Mouse (Mus musculus) heart, embryonic 13.5 days (tissue): ENCODE results near the gene Spata25. TPM values are rescaled to one million over a fixed set of nuclear protein-coding genes. Genes with fewer than 3 reads are reported as not detected.
A peak's percentile ranks its signal among the peaks of the same experiment; 100 is the strongest.

Experiments used
- ATAC-seq: fragments of 200-750 bp; cut with Nextera tagmentation; 2 replicates; pipeline ENCODE4 v1.8.0; 2017; ENCODE audit warnings: moderate TSS enrichment; ENCODE audit not compliant: insufficient number of reproducible peaks, low FRiP score, low TSS enrichment; ENCODE audit errors: extremely low read depth
- H3K27ac ChIP-seq: fragments of 300-500 bp; sonication (generic); replicated peaks from 2 replicates; pipeline ENCODE4 v1.5.1; 2015; ENCODE audit warnings: moderate library complexity, mild to moderate bottlenecking, inconsistent platforms
- H3K27me3 ChIP-seq: fragments of 300-500 bp; sonication (generic); replicated peaks from 2 replicates; pipeline ENCODE4 v1.6.1; 2015; ENCODE audit warnings: mild to moderate bottlenecking, inconsistent platforms
- H3K36me3 ChIP-seq: fragments of 300-500 bp; sonication (generic); 2 replicates; pipeline ENCODE4 v1.6.1; 2015; ENCODE audit warnings: mild to moderate bottlenecking, inconsistent platforms
- H3K4me1 ChIP-seq: fragments of 300-500 bp; sonication (generic); 2 replicates; pipeline ENCODE4 v1.6.1; 2015; ENCODE audit warnings: inconsistent platforms
- H3K4me2 ChIP-seq: fragments of 300-500 bp; sonication (generic); 2 replicates; pipeline ENCODE4 v1.6.1; 2015; ENCODE audit warnings: inconsistent platforms, mild to moderate bottlenecking, moderate library complexity
- H3K4me3 ChIP-seq: fragments of 300-500 bp; sonication (generic); 2 replicates; pipeline ENCODE4 v1.5.1; 2015; ENCODE audit warnings: moderate library complexity, mild to moderate bottlenecking, inconsistent platforms
- H3K9ac ChIP-seq: fragments of 300-500 bp; sonication (generic); 2 replicates; pipeline ENCODE4 v1.6.1; 2015; ENCODE audit warnings: inconsistent platforms, mild to moderate bottlenecking, moderate library complexity
- H3K9me3 ChIP-seq: fragments of 300-500 bp; sonication (generic); 2 replicates; pipeline ENCODE4 v1.6.1; 2016; ENCODE audit warnings: inconsistent platforms
- WGBS: fragments of 180-500 bp; shearing (Covaris S2); methylation state at CpG from one replicate; pipeline ENCODE4 v1.1.7; 2015; ENCODE audit warnings: mixed read lengths; 5-methylcytosine and 5-hydroxymethylcytosine counted together
- polyA plus RNA-seq: library from polyadenylated mRNA; unstranded; fragments of >200 nt; fragmentation: Nextera tagmentation; extraction: Ambion mirVana; gene quantifications from 2 replicates; pipeline ENCODE4 v1.2.1, GENCODE M21; 2015

Spata25 gene
- polyA plus RNA-seq, 1 experiment from 2014 or later: not detected

- Histone ChIP-seq H3K9ac (peak overlapping the region; percentile 90), H3K27me3 (no peaks in the 10 kb centered on the region), H3K9me3 (no peaks in the 10 kb centered on the region), H3K4me3 (peak overlapping the region; percentile 88), H3K36me3 (peaks cover 58% of the 10 kb centered on the region), H3K27ac (peak overlapping the region; percentile 88), H3K4me1 (peaks cover 14% of the 10 kb centered on the region), H3K4me2 (peak overlapping the region; percentile 78)
- ATAC-seq: peak; percentile 33; the same call in 1 of the 2 replicates
- 2% methylated on average over 10 of the region's 10 CpGs for WGBS
Measured at GRCm38 (mm10) chr2:164823181-164823585, 5.2 kb downstream of the Spata25 start.

DNA sequence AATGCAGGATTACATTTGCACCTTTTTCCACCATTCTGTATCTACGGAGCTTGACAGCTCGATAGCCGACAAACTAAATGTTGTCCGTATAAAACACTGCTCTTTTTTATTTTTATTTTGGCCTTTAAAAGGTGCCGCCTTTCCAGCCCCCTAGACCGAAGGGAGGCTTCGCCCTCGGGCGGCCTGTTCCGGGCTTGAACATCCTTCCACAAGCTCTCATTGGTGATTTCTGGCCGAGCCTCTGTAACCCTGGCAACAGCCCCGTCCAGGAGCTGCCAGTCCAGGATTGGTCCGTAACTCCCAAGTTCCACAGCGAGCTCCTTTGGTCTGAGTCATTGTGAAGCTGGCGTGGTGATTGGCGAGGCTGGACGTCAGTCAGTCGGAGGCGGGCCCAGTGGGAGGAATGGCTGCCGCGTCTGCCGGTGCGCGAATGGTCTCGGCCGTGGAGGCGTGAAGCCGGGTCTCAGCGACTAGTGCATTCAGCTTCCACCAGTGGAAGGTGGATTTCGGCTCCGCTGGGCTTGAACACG, 5.6 kb downstream of the Spata25 start, which contains the start of gene Zswim1:
Gene Zswim1, plus strand, starts transcription at position 51 of the 530 bp plus-strand sequence.
- peak within 1 kb of the TSS; percentile 88 for H3K27ac ChIP-seq
- H3K9me3 ChIP-seq: no peaks in the 10 kb centered on the region
- H3K4me3 ChIP-seq: peak within 1 kb of the TSS; percentile 88
- peak within 1 kb of the TSS; percentile 78 for H3K4me2 ChIP-seq
- peaks cover 53% of the 10 kb centered on the region for H3K36me3 ChIP-seq
- peaks cover 16% of the 10 kb centered on the region for H3K4me1 ChIP-seq
- H3K9ac ChIP-seq: peak within 1 kb of the TSS; percentile 90
- WGBS: 2% methylated on average over 32 of the region's 32 CpGs
- peak; percentile 99 for ATAC-seq
- no peaks in the 10 kb centered on the region for H3K27me3 ChIP-seq

- Histone ChIP-seq H3K27ac (no peak overlapping the region), H3K36me3 (peaks cover 37% of the 10 kb centered on the region), H3K4me2 (no peak overlapping the region), H3K27me3 (no peaks in the 10 kb centered on the region), H3K9me3 (no peaks in the 10 kb centered on the region), H3K9ac (no peak overlapping the region), H3K4me3 (no peak overlapping the region), H3K4me1 (peaks cover 25% of the 10 kb centered on the region)
- 79% methylated on average over 6 of the region's 6 CpGs for WGBS
- no peak for ATAC-seq
Measured at GRCm38 (mm10) chr2:164821060-164821459, 7.3 kb downstream of the Spata25 start.

- no peaks in the 10 kb centered on the region for H3K9me3 ChIP-seq
- 58% methylated on average over 5 of the region's 5 CpGs for WGBS
- peaks cover 24% of the 10 kb centered on the region for H3K4me1 ChIP-seq
- peaks cover 25% of the 10 kb centered on the region for H3K36me3 ChIP-seq
- H3K27ac ChIP-seq: peak overlapping the region; percentile 25
- no peak overlapping the region for H3K9ac ChIP-seq
- ATAC-seq: no peak
- no peak overlapping the region for H3K4me3 ChIP-seq
- no peaks in the 10 kb centered on the region for H3K27me3 ChIP-seq
- H3K4me2 ChIP-seq: no peak overlapping the region
Measured at GRCm38 (mm10) chr2:164817703-164818102, 10.6 kb downstream of the Spata25 start.

- no peaks in the 10 kb centered on the region for H3K9me3 ChIP-seq
- peaks cover 25% of the 10 kb centered on the region for H3K36me3 ChIP-seq
- H3K9ac ChIP-seq: 0 out of 2 replicates have a peak overlapping the region, but pooled peaks have one; percentile 19
- ATAC-seq: no peak
- WGBS: 52% methylated on average over 6 of the region's 6 CpGs
- H3K27me3 ChIP-seq: no peaks in the 10 kb centered on the region
- H3K4me2 ChIP-seq: no peak overlapping the region
- peak overlapping the region; percentile 25 for H3K27ac ChIP-seq
- no peak overlapping the region for H3K4me3 ChIP-seq
- H3K4me1 ChIP-seq: peaks cover 20% of the 10 kb centered on the region
Measured at GRCm38 (mm10) chr2:164817206-164817605, 11.1 kb downstream of the Spata25 start.

DNA sequence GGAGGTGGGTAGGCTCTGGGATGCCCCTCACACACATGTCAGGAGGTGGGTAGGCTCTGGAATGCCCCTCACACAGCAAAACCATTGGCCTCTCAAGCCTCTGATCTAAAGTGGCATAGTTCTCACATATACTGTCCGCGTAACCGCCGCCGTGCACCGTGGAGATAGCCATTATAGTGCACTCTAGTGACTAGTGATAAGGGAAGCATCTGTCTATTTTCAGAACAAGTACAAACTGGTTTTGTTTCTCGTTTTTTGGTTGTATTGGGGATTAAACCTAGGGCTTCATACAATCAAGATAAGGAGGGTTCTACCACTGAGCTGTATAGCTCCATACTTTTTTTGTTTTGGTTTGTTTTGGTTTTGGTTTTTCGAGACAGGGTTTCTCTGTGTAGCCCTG, 12.5 kb downstream of the Spata25 start:
- H3K4me2 ChIP-seq: 0 out of 2 replicates have a peak overlapping the region, but pooled peaks have one; percentile 18
- WGBS: 52% methylated on average over 8 of the region's 8 CpGs
- H3K9me3 ChIP-seq: no peaks in the 10 kb centered on the region
- H3K36me3 ChIP-seq: peaks cover 15% of the 10 kb centered on the region
- ATAC-seq: no peak
- no peak overlapping the region for H3K9ac ChIP-seq
- H3K4me1 ChIP-seq: peaks cover 19% of the 10 kb centered on the region
- H3K27me3 ChIP-seq: no peaks in the 10 kb centered on the region
- no peak overlapping the region for H3K27ac ChIP-seq
- no peak overlapping the region for H3K4me3 ChIP-seq

GRCm38 (mm10) chr2:164815348-164815747, 13.0 kb downstream of the Spata25 start:
- H3K4me2 ChIP-seq: no peak overlapping the region
- no peak overlapping the region for H3K27ac ChIP-seq
- peaks cover 10% of the 10 kb centered on the region for H3K36me3 ChIP-seq
- WGBS: 76% methylated on average over 5 of the region's 5 CpGs
- H3K4me3 ChIP-seq: no peak overlapping the region
- H3K9ac ChIP-seq: no peak overlapping the region
- no peak for ATAC-seq
- no peaks in the 10 kb centered on the region for H3K27me3 ChIP-seq
- H3K4me1 ChIP-seq: peaks cover 19% of the 10 kb centered on the region
- H3K9me3 ChIP-seq: no peaks in the 10 kb centered on the region

DNA sequence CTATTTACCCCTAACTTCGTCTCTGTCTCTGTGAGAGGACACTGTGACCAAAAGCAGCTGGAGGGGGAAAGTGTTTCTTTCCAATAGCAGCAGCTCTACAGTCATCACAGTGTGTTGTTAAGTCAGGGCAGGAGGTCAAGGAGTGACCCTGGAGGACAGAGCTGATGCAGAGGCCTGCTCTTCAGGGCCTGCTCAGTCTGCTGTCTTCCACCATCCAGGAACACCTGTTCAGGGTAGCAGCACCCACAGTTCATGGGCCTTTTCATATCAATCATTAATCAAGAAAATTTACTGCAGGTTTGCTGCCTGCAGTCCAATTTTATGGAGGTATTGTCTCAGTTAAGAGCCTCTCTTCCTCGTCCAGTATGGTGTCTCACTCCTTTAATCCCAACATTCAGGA, 14.8 kb downstream of the Spata25 start:
- peaks cover 12% of the 10 kb centered on the region for H3K36me3 ChIP-seq
- 62% methylated on average over 2 of the region's 2 CpGs for WGBS
- H3K4me2 ChIP-seq: no peak overlapping the region
- ATAC-seq: no peak
- no peak overlapping the region for H3K4me3 ChIP-seq
- H3K27me3 ChIP-seq: no peaks in the 10 kb centered on the region
- peaks cover 19% of the 10 kb centered on the region for H3K4me1 ChIP-seq
- no peak overlapping the region for H3K9ac ChIP-seq
- H3K27ac ChIP-seq: no peak overlapping the region
- no peaks in the 10 kb centered on the region for H3K9me3 ChIP-seq

DNA sequence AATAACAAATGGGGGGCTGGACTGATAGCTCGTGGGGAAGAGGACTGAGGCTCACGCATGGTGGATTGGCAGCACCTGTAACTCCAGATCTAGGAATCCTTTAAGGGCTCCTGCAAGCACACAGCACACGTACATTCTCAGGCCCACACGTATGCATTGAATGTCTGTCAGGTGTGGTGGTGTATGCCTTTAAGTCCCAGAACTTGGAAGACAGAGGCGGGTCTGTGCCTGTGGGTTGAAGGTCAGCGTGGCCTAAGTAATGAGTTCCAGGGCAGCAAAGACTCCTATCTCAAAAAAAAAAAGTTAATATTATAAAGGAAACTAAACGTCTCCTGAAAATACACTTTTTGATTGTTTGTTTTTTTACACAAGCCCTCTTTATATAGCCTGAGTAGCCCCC, 21.7 kb downstream of the Spata25 start:
- Histone ChIP-seq H3K36me3 (peaks cover 23% of the 10 kb centered on the region), H3K4me1 (peaks cover 33% of the 10 kb centered on the region), H3K9me3 (no peaks in the 10 kb centered on the region), H3K4me2 (peak overlapping the region; percentile 85; the same call in 1 of the 2 replicates), H3K9ac (no peak overlapping the region), H3K4me3 (no peak overlapping the region), H3K27me3 (no peaks in the 10 kb centered on the region), H3K27ac (no peak overlapping the region)
- 73% methylated on average over 7 of the region's 7 CpGs for WGBS
- no peak for ATAC-seq

- H3K9ac ChIP-seq: peak overlapping the region; percentile 89
- peaks cover 33% of the 10 kb centered on the region for H3K4me1 ChIP-seq
- no peaks in the 10 kb centered on the region for H3K27me3 ChIP-seq
- peak; percentile 53 for ATAC-seq
- peak overlapping the region; percentile 83 for H3K27ac ChIP-seq
- H3K4me3 ChIP-seq: peak overlapping the region; percentile 80
- H3K36me3 ChIP-seq: peaks cover 33% of the 10 kb centered on the region
- no peaks in the 10 kb centered on the region for H3K9me3 ChIP-seq
- WGBS: 2% methylated on average over 21 of the region's 21 CpGs
- H3K4me2 ChIP-seq: peak overlapping the region; percentile 85
Measured at GRCm38 (mm10) chr2:164805332-164805718, 23.0 kb downstream of the Spata25 start.

GRCm38 (mm10) chr2:164804533-164805331, 23.6 kb downstream of the Spata25 start, which contains the start of the genes Acot8 and Zswim3:
Gene Acot8 (minus strand): TSS chr2:164804882.
Gene Zswim3 (plus strand): TSS chr2:164805098.
- peak; percentile 95 for ATAC-seq
- WGBS: under 1% methylated on average over 47 of the region's 47 CpGs
- H3K27ac ChIP-seq: peak within 1 kb of the TSS; percentile 84
- H3K27me3 ChIP-seq: no peaks in the 10 kb centered on the region
- H3K4me1 ChIP-seq: peaks cover 33% of the 10 kb centered on the region
- H3K4me3 ChIP-seq: peak within 1 kb of the TSS; percentile 80
- H3K9me3 ChIP-seq: no peaks in the 10 kb centered on the region
- peak within 1 kb of the TSS; percentile 85 for H3K4me2 ChIP-seq
- peak within 1 kb of the TSS; percentile 93 for H3K9ac ChIP-seq
- H3K36me3 ChIP-seq: peaks cover 39% of the 10 kb centered on the region
